Mouse (Mus musculus): ENCODE data around the gene Eef1g. TPM values are rescaled to one million over a fixed set of nuclear protein-coding genes. Genes with fewer than 3 reads are reported as not detected.

Eef1g gene
- total RNA-seq (2021) (100 to 1,000 TPM; 331 to 355 TPM), polyA plus RNA-seq (2012; rRNA removed) (63.8 and 90.8 TPM in 2 replicates)
- long read RNA-seq, transcript Eef1g-201 (10 exons, 1,864 nt) = major isoform, 262 of 275 reads
- long read RNA-seq, partial matches to known transcripts = 10 of 275 reads
- long read RNA-seq, other reads (novel, unspliced or antisense) = 3 of 275 reads

- peak; percentile 100 for DNase-seq
Measured at GRCm38 (mm10) chr19:8966590-8967372, at the start of gene Eef1g. TSS of gene Eef1g (plus strand) at chr19:8967041.

DNA sequence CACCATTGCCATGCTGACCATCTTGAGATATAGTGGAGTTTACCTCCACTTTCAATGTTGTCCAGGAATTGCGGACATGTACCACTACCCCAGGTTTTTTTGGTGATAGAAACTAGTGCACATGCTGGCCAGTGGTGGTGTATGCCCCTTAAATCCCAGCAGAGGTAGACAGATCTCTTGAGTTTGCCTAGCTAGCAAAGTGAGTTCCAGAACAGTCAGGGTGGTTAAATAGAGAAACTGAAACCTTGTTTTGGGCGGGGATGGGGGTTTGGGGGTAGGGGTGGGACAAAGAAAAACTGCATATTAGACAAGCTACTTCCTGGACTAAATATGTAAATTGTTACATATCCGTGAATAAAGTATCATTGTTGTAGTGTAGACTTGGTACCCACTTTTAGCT, 47.8 kb upstream of the Eef1g start:
- DNase-seq = no peak

DNA sequence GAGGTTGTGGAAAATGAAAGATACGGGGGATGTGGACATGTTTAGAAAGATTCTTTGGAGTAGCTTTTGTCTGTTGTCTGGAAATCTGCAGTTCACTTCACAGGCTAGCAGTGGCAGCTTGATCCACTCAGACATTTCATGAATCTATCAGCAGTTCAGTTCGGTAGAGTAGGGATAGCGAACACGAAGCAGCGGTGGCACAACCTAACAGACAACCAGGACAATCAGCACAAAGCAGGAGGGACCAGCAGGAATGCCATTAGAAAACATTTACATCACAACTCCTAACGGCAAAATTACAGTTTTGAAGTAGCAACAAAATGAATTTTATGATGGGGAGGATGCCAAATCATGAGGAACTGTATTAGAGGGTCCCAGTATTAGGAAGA, 47.2 kb upstream of the Eef1g start:
- no peak for DNase-seq

- DNase-seq = peak; percentile 98
Measured at GRCm38 (mm10) chr19:8920073-8920736, 46.6 kb upstream of the Eef1g start, which contains the start of gene B3gat3. TSS of gene B3gat3 (plus strand) at chr19:8920374.

DNA sequence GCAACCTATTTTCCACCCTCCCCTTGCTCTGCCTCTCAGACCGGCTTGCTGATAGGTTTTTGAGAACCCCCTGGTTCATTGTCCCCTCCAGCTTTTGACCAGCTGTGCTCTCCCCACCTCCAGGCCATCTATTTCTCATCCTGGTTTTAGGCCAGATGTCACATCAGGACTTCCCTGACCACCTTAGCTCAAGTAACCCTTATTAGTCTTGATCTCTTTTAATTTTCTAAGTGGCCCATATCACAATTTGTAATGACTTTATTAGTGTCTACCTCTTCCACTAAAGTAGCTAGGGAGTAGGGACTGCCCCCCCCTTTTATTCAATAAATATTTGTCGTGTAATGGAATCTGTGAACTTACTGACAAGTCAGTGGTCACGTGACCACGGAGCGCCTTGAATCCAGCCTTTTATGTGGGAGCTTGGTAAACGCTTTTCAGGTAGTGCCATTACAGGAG, 46.0 kb upstream of the Eef1g start:
- peak; percentile 45 for DNase-seq

GRCm38 (mm10) chr19:8921741-8922140, 45.1 kb upstream of the Eef1g start:
- DNase-seq = no peak

DNA sequence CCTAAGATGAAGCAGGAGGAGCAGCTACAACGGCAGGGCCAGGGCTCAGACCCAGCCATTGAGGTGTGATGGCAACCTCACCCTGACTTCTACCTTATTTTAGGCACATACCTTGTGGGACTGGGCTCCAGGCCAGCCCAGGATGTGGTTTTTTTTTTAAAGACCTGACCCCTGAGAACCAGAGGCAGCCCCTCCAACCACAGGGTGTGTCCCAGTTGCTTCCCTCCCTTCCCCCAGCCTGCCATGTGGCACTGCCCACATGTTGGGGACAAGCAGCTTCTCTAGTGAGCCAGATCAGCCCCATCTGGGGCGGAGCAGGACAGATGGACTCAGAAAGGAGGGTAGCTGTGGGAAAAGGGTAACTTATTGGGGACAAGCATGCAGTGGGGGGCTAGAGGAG, 40.1 kb upstream of the Eef1g start:
- DNase-seq = no peak

GRCm38 (mm10) chr19:8927891-8928525, 38.8 kb upstream of the Eef1g start:
- no peak for DNase-seq

GRCm38 (mm10) chr19:8928689-8929223, 38.1 kb upstream of the Eef1g start:
- no peak for DNase-seq

- peak; percentile 98 for DNase-seq
Measured at GRCm38 (mm10) chr19:8929224-8930088, 37.4 kb upstream of the Eef1g start, which contains the start of the genes Rom1 and Eml3. TSS of gene Rom1 (minus strand) at chr19:8929356. TSS of gene Eml3 (plus strand) at chr19:8929552.

DNA sequence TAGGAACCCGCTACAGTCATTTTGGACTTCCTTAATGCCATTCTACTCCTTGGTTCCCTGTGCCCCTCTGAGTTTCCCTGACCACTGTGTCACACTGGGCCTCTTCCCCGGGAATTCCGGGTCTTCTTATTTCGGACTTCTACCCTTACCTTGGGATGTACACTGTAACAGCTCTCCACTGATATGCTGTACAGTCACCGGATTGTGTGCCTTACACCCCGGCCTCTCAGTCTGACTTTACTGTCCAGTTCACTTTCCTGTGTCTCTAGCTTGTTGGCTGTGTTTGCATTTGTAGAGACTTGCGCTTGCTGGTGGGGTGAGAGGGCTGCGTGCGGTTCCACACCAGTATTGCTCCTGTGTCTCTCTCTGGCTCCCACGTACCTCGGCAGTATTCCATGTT, 36.7 kb upstream of the Eef1g start:
- DNase-seq = no peak

- no peak for DNase-seq
Measured at GRCm38 (mm10) chr19:8930771-8931170, 36.1 kb upstream of the Eef1g start.

DNA sequence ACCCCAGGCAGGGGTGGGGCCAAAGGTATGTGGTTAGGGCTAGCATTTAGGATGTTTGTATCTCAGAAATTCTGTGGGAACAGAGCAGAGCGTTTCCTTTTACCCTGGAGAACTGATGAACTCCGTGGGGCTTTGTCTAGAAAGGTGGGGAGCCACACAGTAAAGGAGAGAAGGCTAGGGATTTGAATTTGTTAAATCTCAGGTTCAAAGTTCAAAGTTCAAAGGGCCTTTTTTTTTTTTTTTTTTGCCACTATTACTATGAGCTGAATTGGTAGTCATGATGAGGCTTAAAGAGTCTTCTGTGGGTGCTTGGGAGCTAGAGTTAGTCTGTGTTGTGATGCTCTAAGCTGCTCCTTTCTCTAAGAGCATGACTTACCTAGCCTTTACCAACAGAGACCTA, 30.1 kb upstream of the Eef1g start:
- no peak for DNase-seq

DNA sequence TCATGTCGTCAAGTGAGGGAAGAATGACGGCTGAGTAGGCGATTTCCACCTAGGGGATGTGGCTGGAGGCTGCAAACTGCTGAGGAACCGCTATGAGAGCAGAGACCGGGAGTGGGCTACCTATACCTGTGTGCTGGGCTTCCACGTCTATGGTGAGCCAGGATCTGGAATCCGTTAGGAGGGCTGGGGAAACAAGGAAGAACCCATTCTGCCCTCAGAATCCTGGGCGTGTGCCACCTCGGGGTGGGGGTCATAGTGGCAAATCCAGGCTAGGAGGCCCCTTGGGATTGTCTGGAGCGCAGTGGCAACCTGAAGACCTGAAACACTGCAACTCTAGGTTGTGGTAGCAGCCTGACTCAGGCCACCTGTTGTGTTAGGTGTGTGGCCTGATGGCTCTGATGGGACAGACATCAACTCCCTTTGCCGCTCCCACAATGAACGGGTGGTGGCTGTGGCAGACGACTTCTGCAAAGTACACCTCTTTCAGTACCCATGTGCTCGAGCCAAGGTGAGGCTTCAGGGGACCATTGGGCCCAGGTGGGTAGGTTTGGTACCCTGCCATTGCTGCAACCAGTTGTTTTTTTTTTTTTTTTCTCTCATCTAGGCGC, 26.2 kb upstream of the Eef1g start:
- no peak for DNase-seq

- no peak for DNase-seq
Measured at GRCm38 (mm10) chr19:8941136-8941514, 25.7 kb upstream of the Eef1g start.

- peak; percentile 98 for DNase-seq
Measured at GRCm38 (mm10) chr19:8941515-8942217, 25.2 kb upstream of the Eef1g start, which contains the start of gene Mta2. TSS of gene Mta2 (plus strand) at chr19:8941875.

GRCm38 (mm10) chr19:8942276-8942964, 24.4 kb upstream of the Eef1g start:
- DNase-seq = no peak

- no peak for DNase-seq
Measured at GRCm38 (mm10) chr19:8943047-8943446, 23.8 kb upstream of the Eef1g start.

GRCm38 (mm10) chr19:8944062-8944461, 22.8 kb upstream of the Eef1g start:
- no peak for DNase-seq
